Mouse (Mus musculus): ENCODE data around the gene Sox6. TPM values are rescaled to one million over a fixed set of nuclear protein-coding genes. Genes with fewer than 3 reads are reported as not detected.

Sox6 gene
- polyA plus RNA-seq, 1 experiment from 2014 or later = 84.4 TPM

DNA sequence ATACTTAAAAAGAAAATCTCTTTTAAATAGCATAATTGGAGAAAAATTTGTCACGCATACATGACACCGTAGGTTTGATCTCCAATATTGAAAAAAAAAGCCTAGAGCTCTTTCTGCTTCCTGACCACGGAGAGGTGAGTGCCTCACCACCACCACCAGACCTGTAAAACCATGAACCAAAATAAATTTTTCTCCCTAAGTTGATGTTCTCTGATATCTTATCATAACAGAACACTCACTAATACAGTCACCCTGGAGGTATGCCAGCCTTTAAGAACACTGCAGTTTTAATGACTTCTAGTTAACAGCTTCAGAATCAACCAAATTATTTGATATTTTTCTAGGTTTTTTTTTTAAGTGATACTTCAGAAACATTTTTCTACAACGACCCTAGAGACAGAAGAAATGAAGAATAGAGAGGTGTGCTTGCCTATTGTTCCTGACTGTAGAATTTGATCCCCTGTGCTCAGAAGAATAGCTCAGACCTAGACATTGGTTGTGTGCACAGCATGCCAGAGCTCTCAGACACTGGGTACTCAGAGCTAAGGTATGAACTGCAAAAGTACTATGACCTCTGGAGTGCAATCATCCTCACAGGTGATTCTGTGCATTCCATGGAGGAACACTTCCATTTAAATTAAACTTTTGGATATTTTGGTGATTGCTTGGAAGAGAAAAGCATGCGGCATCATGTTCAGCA, 58.6 kb downstream of the Sox6 start:
- H3K27ac ChIP-seq (replicated peaks) = peak overlapping the region; percentile 58
- peak overlapping the region; percentile 23; the same call in 1 of the 2 replicates for H3K9ac ChIP-seq
- peak; percentile 96 for ATAC-seq (ENCODE audit: insufficient read depth)

DNA sequence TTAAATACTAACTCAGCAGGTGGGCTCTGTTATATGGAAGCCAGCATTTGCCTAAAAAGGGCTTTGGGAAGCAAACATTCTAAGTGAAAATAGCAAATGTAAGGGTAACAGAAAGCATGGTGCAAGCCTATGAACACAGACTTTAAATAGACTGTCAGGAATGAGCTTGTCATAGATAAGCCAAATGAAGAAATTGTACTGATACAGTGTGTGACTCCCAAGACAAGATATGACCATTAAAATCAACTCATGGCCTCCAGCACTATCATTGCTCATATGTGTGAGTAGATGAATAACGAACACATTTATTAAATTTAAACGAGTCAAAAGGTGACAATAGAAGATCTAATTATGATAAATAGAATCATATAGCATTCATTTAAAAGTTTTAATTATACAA, 64.1 kb downstream of the Sox6 start:
- Histone ChIP-seq H3K27ac (replicated peaks) (no peak overlapping the region), H3K36me3 (replicated peaks) (no peaks in the 10 kb centered on the region), H3K9ac (no peak overlapping the region), H3K9me3 (replicated peaks) (no peaks in the 10 kb centered on the region), H3K27me3 (peaks cover 4% of the 10 kb centered on the region; the same call in 1 of the 2 replicates), H3K4me2 (no peak overlapping the region), H3K4me1 (replicated peaks) (peaks cover 19% of the 10 kb centered on the region), H3K4me3 (replicated peaks) (no peak overlapping the region)
- ATAC-seq (ENCODE audit: insufficient read depth) = peak; percentile 54; the same call in 1 of the 2 replicates
- 40% methylated on average over 2 of the region's 2 CpGs for WGBS (ENCODE audit: insufficient replicate concordance)

More for the DNA sequence above, 58.6 kb downstream of the Sox6 start:
- Histone ChIP-seq H3K4me1 (replicated peaks) (peaks cover 26% of the 10 kb centered on the region), H3K9me3 (replicated peaks) (no peaks in the 10 kb centered on the region), H3K36me3 (replicated peaks) (no peaks in the 10 kb centered on the region), H3K4me2 (peak overlapping the region; percentile 33), H3K27me3 (no peaks in the 10 kb centered on the region), H3K4me3 (replicated peaks) (no peak overlapping the region)
- WGBS (ENCODE audit: insufficient replicate concordance) = 46% methylated on average over 5 of the region's 5 CpGs

DNA sequence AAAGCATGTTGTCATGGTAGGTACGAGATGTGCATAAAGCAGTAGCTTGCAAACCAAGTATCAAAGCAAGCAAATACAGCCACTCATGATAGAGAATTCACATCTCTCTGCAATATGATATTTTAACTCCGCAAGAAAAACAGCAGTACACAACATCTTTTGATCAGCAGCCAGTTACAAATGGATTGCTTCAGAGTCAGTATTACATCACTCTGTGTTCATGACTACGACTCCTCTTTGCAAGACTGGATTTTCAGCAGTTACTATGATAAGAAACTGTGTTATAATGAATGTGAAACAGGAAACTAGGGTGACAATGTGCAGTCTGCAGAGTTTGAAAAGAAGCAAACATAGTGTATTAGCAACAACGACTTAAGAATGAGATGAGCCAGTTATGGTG, 71.4 kb downstream of the Sox6 start:
- H3K36me3 ChIP-seq (replicated peaks) = no peaks in the 10 kb centered on the region

DNA sequence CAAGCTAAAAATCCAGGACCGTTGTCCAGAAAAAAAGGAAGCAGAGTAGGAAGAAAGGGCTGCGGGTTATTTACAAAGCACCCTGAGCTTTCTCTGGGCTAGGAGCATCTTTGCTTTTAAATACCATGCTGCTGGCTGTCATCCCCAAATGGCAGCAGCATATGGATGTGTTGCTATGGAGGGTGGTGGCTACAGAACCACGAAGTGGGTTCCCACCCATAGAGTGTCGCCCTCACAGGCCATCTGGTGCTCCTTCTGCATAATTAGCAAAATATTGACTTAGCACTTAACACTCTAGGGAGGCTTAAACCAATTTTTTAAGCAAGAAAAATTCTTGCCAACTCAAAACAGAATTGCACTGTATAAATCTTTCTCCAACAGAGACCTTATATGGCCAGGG, 72.4 kb downstream of the Sox6 start:
- H3K36me3 ChIP-seq (replicated peaks) = no peaks in the 10 kb centered on the region
- no peak overlapping the region for H3K9ac ChIP-seq
- H3K4me3 ChIP-seq (replicated peaks) = no peak overlapping the region
- no peak overlapping the region for H3K4me2 ChIP-seq
- peaks cover 7% of the 10 kb centered on the region; the same call in 1 of the 2 replicates for H3K4me1 ChIP-seq (replicated peaks)
- H3K27me3 ChIP-seq = peaks cover 4% of the 10 kb centered on the region; the same call in 1 of the 2 replicates
- ATAC-seq (ENCODE audit: insufficient read depth) = no peak
- 50% methylated on average over 4 of the region's 4 CpGs for WGBS (ENCODE audit: insufficient replicate concordance)
- H3K27ac ChIP-seq (replicated peaks) = no peak overlapping the region
- H3K9me3 ChIP-seq (replicated peaks) = no peaks in the 10 kb centered on the region

More for the DNA sequence above, 71.4 kb downstream of the Sox6 start:
- no peaks in the 10 kb centered on the region for H3K9me3 ChIP-seq (replicated peaks)
- no peak for ATAC-seq (ENCODE audit: insufficient read depth)
- H3K27me3 ChIP-seq = peaks cover 4% of the 10 kb centered on the region; the same call in 1 of the 2 replicates
- H3K9ac ChIP-seq = no peak overlapping the region
- no peak overlapping the region for H3K4me2 ChIP-seq
- peaks cover 7% of the 10 kb centered on the region; the same call in 1 of the 2 replicates for H3K4me1 ChIP-seq (replicated peaks)
- WGBS (ENCODE audit: insufficient replicate concordance) = 59% methylated on average over 4 of the region's 4 CpGs
- no peak overlapping the region for H3K27ac ChIP-seq (replicated peaks)
- no peak overlapping the region for H3K4me3 ChIP-seq (replicated peaks)

DNA sequence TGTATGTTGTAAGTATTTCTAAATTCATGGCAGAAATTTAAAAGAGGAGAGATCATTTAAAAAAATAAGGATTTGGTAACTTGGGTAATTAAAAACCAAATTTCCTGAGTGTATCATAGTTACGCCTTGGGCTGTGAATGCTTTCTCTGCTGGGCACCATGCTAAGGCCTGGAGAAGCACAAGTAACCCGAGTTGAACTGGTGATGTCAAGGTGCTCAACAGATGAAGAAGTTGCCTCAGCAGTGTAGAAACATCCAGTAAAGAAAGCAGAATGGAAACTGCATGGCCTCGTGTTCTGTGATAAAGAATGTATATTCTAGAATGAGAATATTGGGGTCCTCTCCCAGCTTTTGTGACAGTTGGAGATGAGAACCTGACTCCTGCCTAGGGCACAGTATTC, 85.5 kb downstream of the Sox6 start:
- peak overlapping the region; percentile 85 for H3K27ac ChIP-seq (replicated peaks)
- no peak overlapping the region for H3K4me2 ChIP-seq
- H3K4me3 ChIP-seq (replicated peaks) = no peak overlapping the region
- 73% methylated on average over 3 of the region's 3 CpGs for WGBS (ENCODE audit: insufficient replicate concordance)
- no peaks in the 10 kb centered on the region for H3K9me3 ChIP-seq (replicated peaks)
- no peaks in the 10 kb centered on the region for H3K27me3 ChIP-seq
- no peaks in the 10 kb centered on the region for H3K36me3 ChIP-seq (replicated peaks)
- ATAC-seq (ENCODE audit: insufficient read depth) = no peak
- no peak overlapping the region for H3K9ac ChIP-seq
- peaks cover 34% of the 10 kb centered on the region for H3K4me1 ChIP-seq (replicated peaks)

DNA sequence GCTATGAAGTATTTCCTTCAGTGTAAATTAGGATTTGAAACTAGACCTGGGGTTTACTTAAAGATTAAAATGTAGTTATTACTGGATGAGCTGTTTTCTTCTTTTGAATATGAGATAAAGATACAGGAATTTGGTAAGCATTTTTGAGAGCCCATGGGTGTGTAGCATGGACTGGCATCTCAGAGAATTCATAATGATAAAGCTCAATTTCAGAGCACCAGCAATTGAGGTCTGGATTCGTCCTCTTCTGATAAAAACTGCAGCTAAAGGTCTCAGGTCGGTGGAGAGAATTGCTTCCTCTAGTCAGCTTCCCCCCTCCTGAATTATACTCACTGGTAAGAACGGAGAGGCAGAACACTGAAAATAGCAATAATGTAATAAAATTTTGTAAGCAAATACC, 86.4 kb downstream of the Sox6 start:
- WGBS (ENCODE audit: insufficient replicate concordance) = 11% methylated on average over 3 of the region's 3 CpGs
- Histone ChIP-seq H3K4me1 (replicated peaks) (peaks cover 34% of the 10 kb centered on the region), H3K36me3 (replicated peaks) (no peaks in the 10 kb centered on the region), H3K9ac (peak overlapping the region; percentile 17; the same call in 1 of the 2 replicates), H3K27ac (replicated peaks) (peak overlapping the region; percentile 85), H3K27me3 (no peaks in the 10 kb centered on the region), H3K4me2 (peak overlapping the region; percentile 45), H3K4me3 (replicated peaks) (no peak overlapping the region), H3K9me3 (replicated peaks) (no peaks in the 10 kb centered on the region)
- peak; percentile 90 for ATAC-seq (ENCODE audit: insufficient read depth)

DNA sequence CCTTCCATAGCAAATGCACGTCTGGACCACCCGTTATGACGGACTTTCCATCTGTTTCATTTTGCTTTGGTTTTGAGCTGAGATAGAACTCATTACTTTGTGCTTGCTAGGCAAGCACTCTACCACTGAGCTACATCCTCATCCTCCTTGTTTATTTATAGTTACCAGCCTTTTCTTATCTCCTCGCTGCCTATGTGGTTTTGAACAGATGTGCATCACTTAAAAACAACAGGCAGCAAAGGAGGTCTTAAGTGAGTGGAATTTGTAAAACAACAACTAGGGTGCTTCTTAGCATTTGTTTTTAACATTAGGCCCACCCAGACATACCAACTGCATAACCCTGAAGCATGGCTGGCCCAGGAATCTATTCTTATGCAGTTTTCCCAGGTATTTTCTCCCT, 86.9 kb downstream of the Sox6 start:
- Histone ChIP-seq H3K9me3 (replicated peaks) (no peaks in the 10 kb centered on the region), H3K4me1 (replicated peaks) (peaks cover 34% of the 10 kb centered on the region), H3K36me3 (replicated peaks) (no peaks in the 10 kb centered on the region), H3K4me3 (replicated peaks) (no peak overlapping the region), H3K27ac (replicated peaks) (peak overlapping the region; percentile 84), H3K9ac (no peak overlapping the region; the same call in 1 of the 2 replicates), H3K4me2 (peak overlapping the region; percentile 39), H3K27me3 (no peaks in the 10 kb centered on the region)
- 31% methylated on average over 4 of the region's 4 CpGs for WGBS (ENCODE audit: insufficient replicate concordance)
- ATAC-seq (ENCODE audit: insufficient read depth) = peak; percentile 98

DNA sequence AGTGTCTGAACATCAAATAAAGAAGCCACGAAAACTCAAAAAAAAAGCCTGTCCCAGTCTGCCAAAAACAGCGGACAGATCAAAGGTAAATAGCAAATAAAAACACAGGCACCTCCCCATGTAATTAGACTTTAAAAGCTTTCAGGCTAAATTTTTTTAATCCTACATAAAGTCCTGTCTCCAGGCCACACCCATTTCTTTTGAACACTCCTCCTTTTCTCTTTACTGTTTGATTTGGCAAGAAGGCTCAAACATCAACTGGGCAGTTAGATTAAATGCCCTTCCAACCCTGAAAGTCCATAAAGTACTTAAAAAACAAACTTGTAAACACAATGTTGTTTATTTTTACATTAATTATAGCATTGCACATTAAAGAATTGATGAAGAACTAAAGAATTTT, 90.7 kb downstream of the Sox6 start:
- Histone ChIP-seq H3K36me3 (replicated peaks) (no peaks in the 10 kb centered on the region), H3K27ac (replicated peaks) (no peak overlapping the region), H3K4me2 (no peak overlapping the region), H3K4me1 (replicated peaks) (peaks cover 25% of the 10 kb centered on the region), H3K9ac (no peak overlapping the region), H3K4me3 (replicated peaks) (no peak overlapping the region), H3K27me3 (no peaks in the 10 kb centered on the region), H3K9me3 (replicated peaks) (no peaks in the 10 kb centered on the region)
- 78% methylated on average over 2 of the region's 2 CpGs for WGBS (ENCODE audit: insufficient replicate concordance)
- ATAC-seq (ENCODE audit: insufficient read depth) = no peak

DNA sequence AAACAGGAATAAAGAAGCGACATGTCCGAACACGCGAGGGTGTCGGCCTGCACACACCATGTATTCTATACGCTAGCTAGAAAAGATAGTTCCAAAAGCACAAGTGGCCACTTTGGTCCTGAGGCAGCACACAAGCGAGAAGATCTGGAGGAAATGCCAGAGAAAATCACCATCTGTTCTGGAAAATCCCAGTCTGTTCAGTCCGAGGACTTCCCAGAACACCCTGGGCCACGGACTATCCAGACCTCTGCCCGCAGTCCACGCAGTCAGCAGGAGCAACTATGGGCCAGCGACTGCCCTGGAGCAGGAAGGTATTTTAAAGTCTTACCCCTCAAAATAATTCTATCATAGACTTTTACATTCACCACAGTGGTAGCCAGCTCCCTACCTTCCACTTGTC, 92.0 kb downstream of the Sox6 start:
- Histone ChIP-seq H3K4me3 (replicated peaks) (no peak overlapping the region), H3K4me2 (no peak overlapping the region), H3K27ac (replicated peaks) (no peak overlapping the region), H3K36me3 (replicated peaks) (no peaks in the 10 kb centered on the region), H3K9ac (no peak overlapping the region), H3K9me3 (replicated peaks) (no peaks in the 10 kb centered on the region), H3K27me3 (no peaks in the 10 kb centered on the region), H3K4me1 (replicated peaks) (peaks cover 23% of the 10 kb centered on the region)
- ATAC-seq (ENCODE audit: insufficient read depth) = no peak
- 86% methylated on average over 12 of the region's 12 CpGs for WGBS (ENCODE audit: insufficient replicate concordance)

DNA sequence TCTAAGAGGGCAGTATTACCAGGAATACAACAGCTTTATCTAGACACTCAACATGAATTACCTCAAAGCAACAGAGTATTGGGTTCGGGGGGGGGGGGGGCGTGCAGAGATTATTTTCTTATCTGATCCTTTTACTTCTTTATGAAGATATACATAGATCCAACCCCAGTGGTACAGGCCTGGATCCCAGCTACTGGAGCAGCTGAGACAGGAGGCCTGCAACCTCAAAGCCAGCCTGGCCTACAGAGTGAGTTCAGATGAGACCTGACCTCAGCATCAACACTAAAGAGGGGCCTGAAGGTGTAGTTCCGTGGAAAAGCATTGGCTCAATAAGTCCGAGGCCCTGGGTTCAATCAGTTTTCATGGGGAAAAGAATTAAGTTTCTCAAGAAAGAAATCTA, 93.1 kb downstream of the Sox6 start:
- ATAC-seq (ENCODE audit: insufficient read depth) = no peak
- Histone ChIP-seq H3K9ac (no peak overlapping the region), H3K4me1 (replicated peaks) (peaks cover 22% of the 10 kb centered on the region), H3K4me2 (no peak overlapping the region), H3K4me3 (replicated peaks) (no peak overlapping the region), H3K27ac (replicated peaks) (no peak overlapping the region), H3K9me3 (replicated peaks) (no peaks in the 10 kb centered on the region), H3K36me3 (replicated peaks) (no peaks in the 10 kb centered on the region), H3K27me3 (no peaks in the 10 kb centered on the region)
- WGBS (ENCODE audit: insufficient replicate concordance) = 65% methylated on average over 4 of the region's 4 CpGs

DNA sequence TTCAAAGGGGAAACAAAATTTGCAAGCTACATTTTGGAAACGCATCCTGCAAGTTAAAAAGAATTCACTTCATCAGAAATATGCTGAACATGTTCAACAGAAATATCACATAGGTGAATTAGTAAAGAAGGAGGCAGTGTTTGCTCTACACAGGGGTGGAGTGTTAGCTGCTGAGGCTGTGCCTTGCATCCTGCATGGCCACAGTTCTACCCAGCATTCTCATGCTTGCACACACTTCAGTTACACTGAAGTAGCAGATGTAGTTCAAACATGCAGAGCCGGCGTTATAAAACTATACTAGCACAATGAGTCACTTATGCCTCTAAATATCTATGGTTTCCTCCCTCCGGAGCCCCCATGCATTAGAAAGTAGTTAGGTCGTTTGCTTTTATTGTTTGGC, 94.3 kb downstream of the Sox6 start:
- Histone ChIP-seq H3K27ac (replicated peaks) (no peak overlapping the region), H3K9ac (no peak overlapping the region), H3K27me3 (no peaks in the 10 kb centered on the region), H3K4me1 (replicated peaks) (peaks cover 27% of the 10 kb centered on the region), H3K4me3 (replicated peaks) (no peak overlapping the region), H3K36me3 (replicated peaks) (no peaks in the 10 kb centered on the region), H3K9me3 (replicated peaks) (no peaks in the 10 kb centered on the region), H3K4me2 (no peak overlapping the region)
- WGBS (ENCODE audit: insufficient replicate concordance) = 74% methylated on average over 5 of the region's 5 CpGs
- no peak for ATAC-seq (ENCODE audit: insufficient read depth)

Measured in liver, embryonic 15.5 days (tissue).